Mouse (Mus musculus) erythroblast, embryonic 14.5 days (primary cell): ENCODE measurements around the gene Tunar.

Experiments
- GATA1 ChIP-seq: IDR thresholded peaks from 2 replicates; pipeline ENCODE4 v1.6.1; 2012; ENCODE audit warnings: low read length, inconsistent platforms, mixed read lengths
- TAL1 ChIP-seq: IDR thresholded peaks from 3 replicates; pipeline ENCODE4 v1.6.1; 2012; ENCODE audit warnings: low read length, inconsistent platforms, mixed read lengths

DNA sequence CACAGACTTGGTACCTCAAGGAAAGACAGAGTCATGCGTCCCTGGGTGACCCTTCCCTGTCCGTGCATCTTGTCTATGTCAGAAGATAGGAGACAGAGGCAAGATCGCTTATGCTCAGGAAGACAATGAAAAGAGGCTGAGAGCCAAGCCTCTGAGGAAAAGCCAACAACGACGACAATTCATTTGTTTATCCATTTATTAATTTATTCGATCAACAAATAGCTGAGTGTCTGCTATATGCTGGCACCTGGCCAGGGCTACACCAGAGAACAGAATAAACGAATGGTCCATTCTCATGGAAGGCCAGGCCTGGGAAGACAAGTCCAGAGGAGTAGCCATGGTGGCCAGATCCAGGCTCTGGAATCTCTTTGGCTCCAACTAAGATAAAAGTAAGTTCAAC is 61.0 kb downstream of the Tunar start:
- no peak for TF ChIP-seq GATA1
- TF ChIP-seq TAL1 = no peak
